In the genomic region with DNA sequence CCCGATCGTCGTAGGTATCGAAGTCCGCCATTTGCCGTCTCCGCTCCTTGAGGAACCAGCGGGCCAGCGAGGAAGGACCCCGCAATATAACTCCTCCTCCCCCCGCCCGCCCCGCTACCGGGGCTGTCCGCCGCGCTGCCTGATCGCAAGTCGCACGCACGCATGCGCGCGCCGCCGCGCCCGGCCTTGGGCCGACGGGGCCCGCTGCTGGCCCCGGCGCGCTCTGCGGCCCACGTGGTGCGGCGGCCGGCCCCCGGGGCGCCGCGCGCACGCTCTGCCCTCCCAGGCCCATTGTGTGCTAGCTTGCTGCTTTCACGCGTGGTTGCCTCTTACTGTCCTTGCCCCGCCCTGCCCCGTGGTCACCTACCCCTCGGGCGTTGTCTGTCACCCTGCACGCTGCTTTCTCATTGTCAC, we compare ENCODE assay signal across 8 mouse cellular contexts. TPM values are rescaled to one million over a fixed set of nuclear protein-coding genes. Genes with fewer than 3 reads are reported as not detected.
DNase-seq lines count a peak whose midpoint lies in the region; ATAC-seq and TF ChIP-seq lines count a peak whose summit lies in the region.

A gene (minus strand): TSS at position 222 of the 414 bp plus-strand sequence.

- no peak for TF ChIP-seq CTCF in gastrocnemius, adult 2 months (IDR thresholded peaks at IDR 0.05)
- TF ChIP-seq CTCF in hindbrain, postnatal 0 days (IDR thresholded peaks at IDR 0.05; ENCODE audit: low read depth) = no peak
- no peak; the same call in 1 of the 2 replicates for TF ChIP-seq CTCF in left cerebral cortex, adult 2 months (IDR thresholded peaks at IDR 0.05)

- DNase-seq in ZHBTc4 (ENCODE audit: low read depth, low spot score) = peak; percentile 98
- DNase-seq in gastrocnemius, adult 2 months = peak; percentile 98
- DNase-seq in hindbrain, postnatal 0 days (ENCODE audit: low spot score) = peak; percentile 99
- peak; percentile 98 to 99 for DNase-seq in left cerebral cortex, adult 2 months (ENCODE audit: extremely low spot score in 1 of 2, low spot score in 2 of 2)
- DNase-seq in right cerebral cortex, adult 2 months (ENCODE audit: low spot score in 2 of 2) = peak; percentile 94 to 96
- DNase-seq in urinary bladder, postnatal 14 days (ENCODE audit: low spot score) = peak; percentile 97

- no peaks in the 10 kb centered on the region for H3K9me3 ChIP-seq in hindbrain, postnatal 0 days (ENCODE audit: low read length)

- peaks cover 3% of the 10 kb centered on the region; the same call in 1 of the 2 replicates for H3K4me1 ChIP-seq in hindbrain, postnatal 0 days (ENCODE audit: insufficient read depth, low read length)

- intact Hi-C loops in gastrocnemius, adult 2 months (cut with DNase I) = loop anchor here (5.0 kb wide), 1 partner anchor 48 kb away; a partner anchor contains a TSS
- intact Hi-C loops in left cerebral cortex, adult 2 months (cut with DNase I) = loop anchor here (2.0 kb wide), 1 partner anchor 50 kb away; a partner anchor contains a TSS

- H3K36me3 ChIP-seq in hindbrain, postnatal 0 days (ENCODE audit: insufficient read depth, low read length) = no peaks in the 10 kb centered on the region

- peak within 1 kb of the TSS; percentile 98 for H3K27ac ChIP-seq in gastrocnemius, adult 2 months
- peak within 1 kb of the TSS; percentile 94 for H3K27ac ChIP-seq in hindbrain, postnatal 0 days
- peak within 1 kb of the TSS; percentile 98 for H3K27ac ChIP-seq in left cerebral cortex, adult 2 months

- peak; percentile 89 for ATAC-seq in common myeloid progenitor, adult 5-6 weeks (replicated peaks; ENCODE audit: low read depth, poor library complexity, severe bottlenecking)
- ATAC-seq in hindbrain, postnatal 0 days = peak; percentile 95
- ATAC-seq in megakaryocyte, adult 5-6 weeks (ENCODE audit: poor library complexity, severe bottlenecking) = peak; percentile 93

- H3K9ac ChIP-seq in hindbrain, postnatal 0 days (replicated peaks; ENCODE audit: low read length) = peak within 1 kb of the TSS; percentile 97

- H3K27me3 ChIP-seq in hindbrain, postnatal 0 days (ENCODE audit: insufficient read depth, low read length) = no peaks in the 10 kb centered on the region

- peak within 1 kb of the TSS; percentile 100 for H3K4me3 ChIP-seq in gastrocnemius, adult 2 months
- peak within 1 kb of the TSS; percentile 96 for H3K4me3 ChIP-seq in hindbrain, postnatal 0 days (ENCODE audit: low read length)
- H3K4me3 ChIP-seq in left cerebral cortex, adult 2 months = peak within 1 kb of the TSS; percentile 80

- H3K4me2 ChIP-seq in hindbrain, postnatal 0 days (ENCODE audit: low read depth, low read length) = peak within 1 kb of the TSS; percentile 92

- WGBS in hindbrain, postnatal 0 days = under 1% methylated on average over 42 of the region's 52 CpGs

RNA-seq across cellular contexts. Expression of the gene that starts here (rescaled TPM):
- total RNA-seq in common myeloid progenitor, adult 5-6 weeks (2017) = 214 and 235 TPM in 2 replicates
- 100 to 1,000 TPM in 1 of 2 experiments, 10 to 100 TPM in 1; 92.2 to 105 TPM for total RNA-seq in gastrocnemius, adult 2 months (2021)
- 472 and 489 TPM in 2 replicates for total RNA-seq in hindbrain, postnatal 0 days (2014; rRNA removed)
- polyA plus RNA-seq in hindbrain, postnatal 0 days (2015; fragmentation: Nextera tagmentation; extraction: Ambion mirVana) = 298 and 304 TPM in 2 replicates
- 100 to 1,000 TPM; 319 to 322 TPM for total RNA-seq in left cerebral cortex, adult 2 months (2021)
- 160 and 176 TPM in 2 replicates for total RNA-seq in megakaryocyte, adult 5-6 weeks (2015)
- total RNA-seq in megakaryocyte, adult 5-6 weeks (2017) = 191 and 197 TPM in 2 replicates

Comparison
In these comparisons a context has a peak if more than half of its experiments do, and no peak if none do; other contexts are left out.
1. Peak in every context shown above with its lines: DNase-seq, ATAC-seq, H3K4me3 ChIP-seq and H3K27ac ChIP-seq.